Mouse (Mus musculus): Measurements from ENCODE around the gene Ccdc177. TPM values are rescaled to one million over a fixed set of nuclear protein-coding genes. Genes with fewer than 3 reads are reported as not detected.

Ccdc177 gene
- total RNA-seq, 2 experiments from 2014 or later = 18.4 to 18.6 TPM

- H3K4me3 ChIP-seq = no peak overlapping the region
- no peak for DNase-seq (ENCODE audit: low spot score in 2 of 2)
- no peak overlapping the region for H3K27ac ChIP-seq
- TF ChIP-seq CTCF (conservative IDR thresholded peaks at IDR 0.05) = no peak
Observed at GRCm38 (mm10) chr12:80779760-80780159, 19.3 kb upstream of the Ccdc177 start.

- DNase-seq (ENCODE audit: low spot score in 2 of 2) = no peak
- TF ChIP-seq CTCF (conservative IDR thresholded peaks at IDR 0.05) = no peak
- Histone ChIP-seq H3K4me3 (no peak overlapping the region), H3K27ac (no peak overlapping the region)
Observed at GRCm38 (mm10) chr12:80778188-80778936, 17.9 kb upstream of the Ccdc177 start.

- no peak for DNase-seq (ENCODE audit: low spot score in 2 of 2)
- no peak for TF ChIP-seq CTCF (conservative IDR thresholded peaks at IDR 0.05)
- Histone ChIP-seq H3K4me3 (no peak overlapping the region), H3K27ac (no peak overlapping the region)
Observed at GRCm38 (mm10) chr12:80776046-80776634, 15.7 kb upstream of the Ccdc177 start.

GRCm38 (mm10) chr12:80774786-80775185 lies 14.3 kb upstream of the Ccdc177 start:
- TF ChIP-seq CTCF (conservative IDR thresholded peaks at IDR 0.05) = no peak

GRCm38 (mm10) chr12:80769697-80770096 lies 9.2 kb upstream of the Ccdc177 start:
- peak; percentile 51 to 79 for DNase-seq (ENCODE audit: low spot score in 2 of 2)
- peak; percentile 100 for TF ChIP-seq CTCF (conservative IDR thresholded peaks at IDR 0.05)
- H3K4me3 ChIP-seq = no peak overlapping the region; the same call in 1 of the 2 replicates

More at GRCm38 (mm10) chr12:80774786-80775185, 14.3 kb upstream of the Ccdc177 start:
- no peak for DNase-seq (ENCODE audit: low spot score in 2 of 2)
- H3K27ac ChIP-seq = no peak overlapping the region
- H3K4me3 ChIP-seq = no peak overlapping the region

GRCm38 (mm10) chr12:80764116-80764515 lies 3.6 kb upstream of the Ccdc177 start:
- no peak for TF ChIP-seq CTCF (conservative IDR thresholded peaks at IDR 0.05)
- H3K4me3 ChIP-seq = no peak overlapping the region
- no peak overlapping the region for H3K27ac ChIP-seq
- DNase-seq (ENCODE audit: low spot score in 2 of 2) = no peak

More at GRCm38 (mm10) chr12:80769697-80770096, 9.2 kb upstream of the Ccdc177 start:
- H3K27ac ChIP-seq = no peak overlapping the region

- Histone ChIP-seq H3K27ac (no peak overlapping the region), H3K4me3 (no peak overlapping the region)
- DNase-seq (ENCODE audit: low spot score in 2 of 2) = no peak
- no peak for TF ChIP-seq CTCF (conservative IDR thresholded peaks at IDR 0.05)
Observed at GRCm38 (mm10) chr12:80762982-80763381, 2.5 kb upstream of the Ccdc177 start.

- Histone ChIP-seq H3K27ac (peak overlapping the region; percentile 91), H3K4me3 (peak overlapping the region; percentile 86)
- DNase-seq (ENCODE audit: low spot score in 2 of 2) = peak in 1 of 2 experiments; percentile 32
- TF ChIP-seq CTCF (conservative IDR thresholded peaks at IDR 0.05) = no peak
Observed at GRCm38 (mm10) chr12:80759713-80760395, 633 bp downstream of the Ccdc177 start.

- Histone ChIP-seq H3K4me3 (peak overlapping the region; percentile 86), H3K27ac (peak overlapping the region; percentile 91)
- DNase-seq (ENCODE audit: low spot score in 2 of 2) = no peak
- no peak for TF ChIP-seq CTCF (conservative IDR thresholded peaks at IDR 0.05)
Observed at GRCm38 (mm10) chr12:80759387-80759712, 1.1 kb downstream of the Ccdc177 start.

- peak overlapping the region; percentile 91 for H3K27ac ChIP-seq
Observed at GRCm38 (mm10) chr12:80758559-80759386, 1.7 kb downstream of the Ccdc177 start.

GRCm38 (mm10) chr12:80757751-80758558 lies 2.5 kb downstream of the Ccdc177 start:
- DNase-seq (ENCODE audit: low spot score in 2 of 2) = no peak
- H3K4me3 ChIP-seq = peak overlapping the region; percentile 86
- H3K27ac ChIP-seq = no peak overlapping the region
- no peak for TF ChIP-seq CTCF (conservative IDR thresholded peaks at IDR 0.05)

More at GRCm38 (mm10) chr12:80758559-80759386, 1.7 kb downstream of the Ccdc177 start:
- no peak for DNase-seq (ENCODE audit: low spot score in 2 of 2)
- peak overlapping the region; percentile 86 for H3K4me3 ChIP-seq
- TF ChIP-seq CTCF (conservative IDR thresholded peaks at IDR 0.05) = no peak

- no peak for TF ChIP-seq CTCF (conservative IDR thresholded peaks at IDR 0.05)
- no peak for DNase-seq (ENCODE audit: low spot score in 2 of 2)
Observed at GRCm38 (mm10) chr12:80751556-80751955, 8.9 kb downstream of the Ccdc177 start.

More at GRCm38 (mm10) chr12:80751556-80751955, 8.9 kb downstream of the Ccdc177 start:
- Histone ChIP-seq H3K27ac (peak overlapping the region; percentile 36; the same call in 1 of the 2 replicates), H3K4me3 (no peak overlapping the region)

All from layer of hippocampus, adult 2 months (tissue).